Mouse (Mus musculus): ENCODE data around the gene Zfp426.

- TF ChIP-seq CTCF (IDR thresholded peaks at IDR 0.05; ENCODE audit: borderline replicate concordance, control insufficient read depth, extremely low read depth, insufficient read depth, low read length, poor library complexity), result no peak
- no peak for TF ChIP-seq POLR2A (IDR thresholded peaks at IDR 0.05; ENCODE audit: control insufficient read depth, extremely low read depth, insufficient read depth, low read length, poor library complexity)
These were observed 19.1 kb upstream of the Zfp426 start for GRCm38 (mm10) chr9:20511645-20512044.
